ENCODE assay signal across 13 mouse cellular contexts in the genomic region with DNA sequence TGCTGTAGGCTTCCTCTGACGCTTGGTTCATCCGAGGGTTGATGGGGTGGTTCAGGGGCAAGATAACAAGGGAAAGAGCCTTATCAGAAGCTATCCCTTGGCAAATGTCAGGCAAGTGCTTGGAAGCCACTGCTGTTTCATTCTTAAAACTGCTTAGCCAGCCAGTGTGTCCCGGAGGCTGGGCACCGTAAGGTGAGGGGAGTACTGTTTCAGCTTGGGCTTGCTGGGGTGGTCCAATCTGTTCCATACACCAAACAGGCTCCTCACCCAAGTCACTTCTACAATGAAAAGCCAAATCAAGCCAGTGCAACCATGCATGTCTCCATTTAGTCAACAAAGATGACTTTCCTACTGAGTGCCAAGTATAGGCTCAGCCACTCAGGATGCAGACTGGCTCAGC. TPM values are rescaled to one million over a fixed set of nuclear protein-coding genes. Genes with fewer than 3 reads are reported as not detected.
A peak's percentile ranks its signal among the peaks of the same experiment; 100 is the strongest.
DNase-seq lines count a peak whose midpoint lies in the region; ATAC-seq lines count a peak whose summit lies in the region.
"Had no signal": no experiment of that assay in that cellular context is flagged by ENCODE, and none has a peak within 500 bp of the region (broad histone marks: within the 10 kb centered on the region; RNA-seq: fewer than 3 reads in every experiment).

No protein-coding gene starts in this region.

- no peaks in the 10 kb centered on the region for H3K36me3 ChIP-seq in hindbrain, embryonic 14.5 days (replicated peaks; ENCODE audit: control insufficient read depth, insufficient read depth)
- no peaks in the 10 kb centered on the region for H3K36me3 ChIP-seq in hindbrain, embryonic 16.5 days (ENCODE audit: control insufficient read depth, insufficient read depth, low read length)
- H3K36me3 ChIP-seq: liver, embryonic 15.5 days had no signal

- no peaks in the 10 kb centered on the region for H3K9me3 ChIP-seq in hindbrain, embryonic 14.5 days (ENCODE audit: control insufficient read depth, low read length)
- H3K9me3 ChIP-seq in hindbrain, embryonic 16.5 days (ENCODE audit: control insufficient read depth, low read length): no peaks in the 10 kb centered on the region
- H3K9me3 ChIP-seq: forebrain, embryonic 13.5 days; liver, embryonic 15.5 days had no signal

- H3K4me2 ChIP-seq in hindbrain, embryonic 14.5 days (replicated peaks): no peak overlapping the region
- no peak overlapping the region for H3K4me2 ChIP-seq in hindbrain, embryonic 16.5 days (ENCODE audit: low read length)

- no peak overlapping the region for H3K9ac ChIP-seq in hindbrain, embryonic 14.5 days
- no peak overlapping the region for H3K9ac ChIP-seq in hindbrain, embryonic 16.5 days (ENCODE audit: low read depth, low read length)
- H3K9ac ChIP-seq: forebrain, embryonic 13.5 days; liver, embryonic 15.5 days had no signal

- no peaks in the 10 kb centered on the region for H3K27me3 ChIP-seq in hindbrain, embryonic 14.5 days (ENCODE audit: control insufficient read depth, insufficient read depth, low read length)
- no peaks in the 10 kb centered on the region for H3K27me3 ChIP-seq in hindbrain, embryonic 16.5 days (replicated peaks; ENCODE audit: control insufficient read depth, insufficient read depth, low read length)

- ATAC-seq in hindbrain, embryonic 14.5 days (ENCODE audit: low FRiP score): no peak
- ATAC-seq in hindbrain, embryonic 16.5 days: no peak

- no peak overlapping the region for H3K4me3 ChIP-seq in hindbrain, embryonic 14.5 days (replicated peaks; ENCODE audit: low read length)
- H3K4me3 ChIP-seq in hindbrain, embryonic 16.5 days (ENCODE audit: low read length): no peak overlapping the region

- peak; percentile 56 for DNase-seq in cerebellum, adult 9-11 months
- DNase-seq in cerebellum, postnatal 25 days: no peak
- no peak for DNase-seq in hindbrain, embryonic 14.5 days (ENCODE audit: low spot score)
- peak; percentile 37 for DNase-seq in testis, postnatal 10 days (ENCODE audit: low spot score)
- DNase-seq in testis, postnatal 14 days (ENCODE audit: low spot score): no peak
- no peak for DNase-seq in kidney, adult 9 months
- no peak for DNase-seq in lung, postnatal 10 days

- H3K27ac ChIP-seq in hindbrain, embryonic 14.5 days: peak overlapping the region; percentile 44
- no peak overlapping the region for H3K27ac ChIP-seq in hindbrain, embryonic 16.5 days (ENCODE audit: low read depth, low read length)
- H3K27ac ChIP-seq: forebrain, embryonic 13.5 days; hindbrain, postnatal 0 days; liver, embryonic 15.5 days had no signal

- WGBS in hindbrain, embryonic 14.5 days: 47% methylated on average over 4 of the region's 4 CpGs
- WGBS in hindbrain, embryonic 16.5 days: 52% methylated on average over 4 of the region's 4 CpGs

- H3K4me1 ChIP-seq in hindbrain, embryonic 14.5 days (replicated peaks; ENCODE audit: control insufficient read depth, insufficient read depth, low read length): peaks cover 22% of the 10 kb centered on the region
- peaks cover 19% of the 10 kb centered on the region for H3K4me1 ChIP-seq in hindbrain, embryonic 16.5 days (ENCODE audit: control insufficient read depth, insufficient read depth, low read depth, low read length)
- H3K4me1 ChIP-seq: liver, embryonic 15.5 days had no signal

RNA-seq across cellular contexts. Expression of gene Pknox2, which starts 0.7 kb away (rescaled TPM):
- 25.1 and 25.8 TPM in 2 replicates for polyA plus RNA-seq in hindbrain, embryonic 14.5 days (2014; fragmentation: Nextera tagmentation; extraction: Ambion mirVana)
- polyA plus RNA-seq in hindbrain, embryonic 16.5 days (2015; fragmentation: Nextera tagmentation; extraction: Ambion mirVana): 32.2 and 38.8 TPM in 2 replicates
- polyA plus RNA-seq: activated CD4-positive, CD25-positive, alpha-beta regulatory T cell, adult 4 months; CD4-positive, CD25-positive, alpha-beta regulatory T cell, adult 4 months had no signal

Comparison
In these comparisons a context has a peak if more than half of its experiments do, and no peak if none do; other contexts are left out.
1. DNase-seq: peak in cerebellum, adult 9-11 months (single experiment) and testis, postnatal 10 days (single experiment); none in cerebellum, postnatal 25 days (0 of 2), hindbrain, embryonic 14.5 days (single experiment), testis, postnatal 14 days (single experiment), kidney, adult 9 months (single experiment) and lung, postnatal 10 days (single experiment).